Mouse (Mus musculus) brain, embryonic 18.5 days (tissue): ENCODE results near the gene Zfp93.

Source experiments
- DNase-seq: peaks from one replicate; pipeline ENCODE4 v3.0.0-alpha.2; 2012; ENCODE audit warnings: low read depth, low spot score

The Zfp93 gene

DNA sequence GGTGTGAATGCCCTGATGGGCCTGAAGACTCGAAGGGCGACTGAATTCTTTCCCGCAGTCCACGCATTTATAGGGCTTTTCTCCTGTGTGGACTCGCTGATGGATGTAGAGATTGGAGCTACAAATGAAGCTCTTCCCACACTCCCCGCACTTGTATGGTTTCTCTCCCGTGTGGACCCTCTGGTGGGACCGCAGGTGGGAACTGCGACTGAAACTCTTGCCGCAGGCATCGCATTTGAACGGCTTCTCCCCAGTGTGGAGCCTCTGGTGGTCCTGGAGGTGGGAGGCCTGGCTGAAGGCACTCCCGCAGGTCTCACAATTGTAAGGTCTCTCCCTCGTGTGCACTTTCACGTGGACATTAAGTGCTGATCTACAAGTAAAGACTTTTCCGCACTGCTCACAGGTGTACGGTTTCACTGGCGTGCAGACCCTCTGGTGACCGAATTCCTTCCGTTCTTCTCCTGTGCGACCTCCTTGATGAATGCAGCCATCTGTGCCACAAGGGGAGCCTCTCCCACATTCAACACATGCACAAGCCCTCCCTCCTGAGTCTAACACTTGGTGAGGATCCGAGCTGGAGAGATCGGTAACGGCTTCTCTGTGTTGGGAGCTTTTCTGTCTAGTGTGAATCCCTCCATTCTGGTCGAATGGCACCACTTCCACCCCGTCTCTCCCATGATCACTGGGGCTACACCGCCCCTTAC, 21.3 kb downstream of the Zfp93 start:
- no peak for DNase-seq

DNA sequence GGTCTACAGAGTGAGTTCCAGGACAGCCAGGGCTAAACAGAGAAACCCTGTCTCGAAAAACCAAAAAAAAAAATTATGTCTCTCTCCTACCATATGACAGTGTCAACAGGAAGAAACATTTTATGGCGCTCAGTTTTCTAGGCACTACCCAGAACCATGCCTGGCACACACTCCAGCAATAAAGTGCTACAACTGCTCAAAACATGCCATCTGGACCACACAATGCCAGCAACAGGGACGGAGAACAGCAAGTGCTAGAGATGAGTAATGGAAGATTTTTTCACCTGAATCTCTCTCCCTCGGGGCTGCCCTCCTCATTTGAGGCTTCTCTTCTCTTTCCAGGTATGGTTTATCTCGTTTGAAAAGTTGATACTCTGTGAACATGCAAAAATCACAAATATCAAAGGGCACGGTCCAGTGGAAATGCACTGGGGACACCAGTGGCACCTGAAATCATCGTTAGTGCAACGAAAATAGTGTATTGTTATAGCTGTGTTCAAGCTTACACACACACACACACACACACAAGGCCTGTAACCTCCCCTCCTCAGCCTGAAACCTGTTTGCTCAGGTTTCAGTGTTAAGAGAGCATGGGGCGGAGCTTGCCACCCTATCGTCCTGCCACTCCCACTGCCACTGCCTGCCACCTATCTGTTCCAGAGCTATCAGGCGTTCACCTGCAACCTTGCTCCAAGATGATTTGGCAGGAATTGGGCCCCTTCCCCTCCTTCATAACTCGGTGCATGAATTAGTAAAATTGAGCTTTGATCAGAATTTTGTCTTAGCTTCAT, 23.0 kb downstream of the Zfp93 start:
- no peak for DNase-seq

DNA sequence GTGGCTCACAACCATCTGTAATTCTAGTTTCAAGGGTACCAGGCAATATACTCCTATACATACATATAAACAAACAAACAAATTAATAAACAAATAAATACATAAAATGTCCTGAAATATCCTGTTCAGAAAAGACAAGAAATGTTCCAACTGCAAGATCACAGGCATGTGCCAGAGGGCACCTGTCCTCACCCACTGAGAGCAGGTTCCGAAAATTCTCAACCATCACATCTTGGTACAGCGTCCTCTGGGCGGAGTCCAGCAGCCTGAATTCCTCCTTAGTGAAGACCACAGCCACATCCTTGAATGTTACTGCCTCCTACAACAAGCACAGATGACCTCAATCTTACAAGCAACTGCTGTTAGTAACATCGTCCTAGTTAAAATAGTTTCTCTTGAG, 24.5 kb downstream of the Zfp93 start:
- DNase-seq: no peak

DNA sequence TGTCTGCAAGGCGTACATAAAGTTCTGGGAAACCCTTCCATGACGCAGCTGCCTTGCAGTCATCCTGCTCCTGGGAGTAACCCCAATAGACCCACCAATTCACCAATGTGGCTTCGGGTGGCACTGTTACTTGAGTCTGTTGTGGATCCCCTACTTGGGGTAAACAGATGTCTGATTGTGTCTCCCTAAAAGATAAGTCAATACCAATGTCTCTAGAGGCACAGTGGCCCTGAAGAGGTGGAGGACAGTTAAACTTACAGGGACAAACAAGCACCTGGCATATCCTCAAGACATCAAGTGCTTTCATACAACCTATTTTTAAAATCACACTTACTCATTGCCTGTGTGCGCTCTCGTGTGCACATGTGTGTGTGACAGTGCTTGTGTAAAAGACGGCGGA, 25.2 kb downstream of the Zfp93 start:
- no peak for DNase-seq

DNA sequence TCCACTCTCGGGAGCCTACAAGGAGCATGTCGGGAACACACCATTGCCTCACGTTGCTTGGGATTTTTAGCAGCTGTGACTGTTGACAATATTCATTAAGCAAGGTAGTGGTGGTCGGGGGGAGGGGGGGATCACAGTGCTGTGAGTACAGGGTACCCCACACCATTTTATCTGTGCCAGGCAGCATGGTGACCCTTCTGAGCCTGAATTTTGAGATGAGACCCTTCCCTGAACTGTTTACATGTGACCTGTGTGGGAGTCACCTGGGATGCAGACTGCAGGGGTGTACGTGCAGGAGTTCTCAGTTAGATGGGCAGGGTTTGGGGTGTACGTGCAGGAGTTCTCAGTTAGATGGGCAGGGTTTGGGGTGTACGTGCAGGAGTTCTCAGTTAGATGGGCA, 26.2 kb downstream of the Zfp93 start:
- no peak for DNase-seq

DNA sequence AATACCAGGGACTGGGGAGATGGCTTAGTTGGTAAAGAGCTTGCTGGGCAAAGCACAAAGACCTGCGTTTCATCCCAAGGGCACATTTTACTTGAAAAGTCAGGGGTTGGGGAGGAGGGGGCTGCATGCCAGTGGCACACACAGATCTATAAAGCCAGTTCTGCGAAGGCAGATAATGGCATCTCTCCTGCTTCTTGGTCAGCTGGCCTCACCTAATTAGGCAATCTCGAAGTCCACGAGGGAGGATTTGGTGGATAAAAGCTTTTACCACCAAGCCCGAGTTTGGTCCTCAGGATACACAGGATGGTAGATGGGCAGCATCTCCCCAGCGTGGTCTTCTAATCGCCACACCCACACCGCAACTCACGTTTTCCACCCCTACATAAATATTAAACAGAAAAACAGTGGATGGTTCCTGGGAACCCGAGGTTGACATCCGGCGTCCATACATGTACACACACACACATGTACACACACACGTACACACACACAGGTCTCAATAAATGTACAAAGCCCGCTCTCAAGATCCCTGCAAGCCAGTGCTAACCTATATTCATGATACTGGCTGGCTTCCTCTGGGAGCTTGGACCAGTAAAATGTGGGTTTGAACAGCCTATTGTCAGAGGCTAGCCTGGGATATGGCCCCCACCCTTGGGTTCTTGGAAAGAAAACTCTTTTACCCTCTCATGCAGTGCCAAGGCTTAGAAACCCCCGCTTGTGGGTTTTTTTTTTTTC, 27.3 kb downstream of the Zfp93 start:
- DNase-seq: no peak

DNA sequence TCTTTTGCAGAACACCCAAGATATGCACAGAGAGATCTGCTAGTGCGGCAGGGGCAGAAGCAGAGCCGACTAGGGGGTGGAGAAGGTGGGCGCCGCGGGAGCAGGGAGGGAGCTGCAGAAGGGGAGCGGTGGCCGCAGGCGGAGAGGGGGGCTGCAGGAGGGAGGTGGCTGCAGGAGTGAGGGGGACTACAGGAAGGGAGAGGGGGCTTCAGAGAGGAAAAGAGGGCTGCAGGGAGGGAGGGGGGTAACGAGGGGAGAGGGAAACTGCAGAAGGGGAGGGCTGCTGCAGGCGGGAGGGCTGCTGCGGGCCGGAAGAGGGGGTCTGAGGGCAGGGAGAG, 28.4 kb downstream of the Zfp93 start:
- DNase-seq: no peak

DNA sequence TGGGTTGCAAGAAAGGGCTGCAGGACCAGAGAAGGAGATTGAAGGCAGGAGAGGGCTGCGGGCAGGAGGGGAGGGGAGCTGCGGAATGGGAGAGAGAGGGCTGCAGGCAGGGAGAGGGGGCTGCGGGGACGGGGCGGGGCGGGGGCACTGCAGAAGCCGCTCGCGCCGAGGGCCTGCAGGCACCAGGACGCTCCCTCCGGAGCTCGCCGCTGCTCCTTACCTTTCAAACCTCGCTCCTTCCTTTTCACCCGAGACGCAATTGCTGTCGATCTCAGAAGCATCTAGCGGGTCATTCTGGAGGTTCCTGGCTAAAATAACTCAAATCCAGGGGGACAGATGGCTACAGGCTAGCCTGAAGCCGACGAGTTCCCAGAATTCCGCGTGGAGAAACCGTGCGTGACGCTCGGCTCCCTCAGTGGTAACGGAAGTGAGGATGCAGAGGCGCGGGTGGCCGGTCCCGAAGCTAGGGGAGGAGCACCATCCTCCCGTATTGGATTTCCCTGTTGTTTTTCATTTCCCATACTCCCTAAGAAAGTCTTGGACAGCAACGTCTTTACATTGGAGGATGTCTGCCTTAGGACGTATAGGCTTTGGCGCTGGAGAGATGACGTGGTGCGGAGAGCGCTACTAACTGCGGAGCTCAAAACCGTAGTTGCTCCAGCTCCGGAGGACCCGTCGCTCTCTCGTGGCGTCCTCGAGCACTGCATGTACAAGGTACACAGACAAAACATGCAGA, 28.9 kb downstream of the Zfp93 start:
- peak; percentile 88 for DNase-seq

DNA sequence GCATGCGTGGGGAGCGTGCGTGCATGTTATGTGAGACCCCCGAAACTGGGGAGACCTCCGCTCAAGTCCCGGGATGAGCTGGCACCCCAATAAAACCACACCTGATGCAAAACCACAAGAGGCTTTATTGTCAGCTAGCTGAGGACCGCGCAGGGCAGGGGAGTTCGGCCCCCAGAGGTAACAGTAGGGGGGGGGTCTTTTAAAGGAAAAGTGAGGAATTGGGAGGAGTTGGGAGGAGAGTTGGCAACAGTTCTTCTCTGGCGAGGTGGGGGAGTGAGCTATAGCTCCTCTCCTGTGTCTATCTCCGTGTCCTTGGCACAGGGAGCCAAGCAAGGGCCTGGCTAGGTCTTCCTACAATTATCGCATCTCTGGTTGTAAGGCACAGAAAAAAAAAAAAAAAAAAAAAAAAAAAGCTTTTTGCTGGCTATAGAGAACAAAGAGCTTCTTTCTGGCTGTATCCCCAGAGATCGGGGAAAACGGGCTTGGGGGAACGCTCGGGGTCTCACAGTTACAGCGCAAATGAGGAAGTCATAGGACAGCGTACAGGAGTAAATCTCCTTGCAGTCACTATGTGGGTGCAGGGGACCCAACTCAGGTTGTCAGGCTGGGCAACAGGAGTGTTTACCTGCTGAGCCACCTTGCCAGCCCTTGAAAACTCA, 29.7 kb downstream of the Zfp93 start:
- DNase-seq: no peak

DNA sequence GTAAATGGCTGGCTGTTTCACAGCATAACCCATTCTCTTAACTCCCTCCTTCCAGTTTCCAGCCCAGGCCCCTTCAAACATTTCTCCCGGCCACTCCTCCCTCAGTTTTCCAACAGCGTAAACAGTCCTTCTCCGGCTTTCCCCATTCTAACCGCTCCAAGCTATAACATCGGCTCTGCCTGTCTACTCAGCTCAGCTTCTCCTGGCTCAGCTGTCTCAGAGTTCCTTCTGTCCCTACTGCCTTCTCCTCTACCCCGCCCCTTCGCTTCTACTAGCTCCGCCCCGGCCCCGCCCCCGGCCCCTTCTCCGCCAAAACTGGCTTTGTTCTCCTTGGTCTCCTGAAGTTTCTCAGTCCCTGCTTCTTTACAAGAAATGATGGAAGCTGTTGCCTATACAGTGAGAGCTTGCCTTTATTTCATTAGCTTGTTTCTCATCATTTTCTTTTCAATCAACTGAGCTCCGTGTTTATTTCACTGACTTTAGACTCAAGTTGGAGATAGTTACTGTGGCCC, 30.6 kb downstream of the Zfp93 start, which contains the start of gene Zfp61:
TSS of gene Zfp61 (minus strand) at position 462 of the 512 bp plus-strand sequence.
- DNase-seq: no peak

DNA sequence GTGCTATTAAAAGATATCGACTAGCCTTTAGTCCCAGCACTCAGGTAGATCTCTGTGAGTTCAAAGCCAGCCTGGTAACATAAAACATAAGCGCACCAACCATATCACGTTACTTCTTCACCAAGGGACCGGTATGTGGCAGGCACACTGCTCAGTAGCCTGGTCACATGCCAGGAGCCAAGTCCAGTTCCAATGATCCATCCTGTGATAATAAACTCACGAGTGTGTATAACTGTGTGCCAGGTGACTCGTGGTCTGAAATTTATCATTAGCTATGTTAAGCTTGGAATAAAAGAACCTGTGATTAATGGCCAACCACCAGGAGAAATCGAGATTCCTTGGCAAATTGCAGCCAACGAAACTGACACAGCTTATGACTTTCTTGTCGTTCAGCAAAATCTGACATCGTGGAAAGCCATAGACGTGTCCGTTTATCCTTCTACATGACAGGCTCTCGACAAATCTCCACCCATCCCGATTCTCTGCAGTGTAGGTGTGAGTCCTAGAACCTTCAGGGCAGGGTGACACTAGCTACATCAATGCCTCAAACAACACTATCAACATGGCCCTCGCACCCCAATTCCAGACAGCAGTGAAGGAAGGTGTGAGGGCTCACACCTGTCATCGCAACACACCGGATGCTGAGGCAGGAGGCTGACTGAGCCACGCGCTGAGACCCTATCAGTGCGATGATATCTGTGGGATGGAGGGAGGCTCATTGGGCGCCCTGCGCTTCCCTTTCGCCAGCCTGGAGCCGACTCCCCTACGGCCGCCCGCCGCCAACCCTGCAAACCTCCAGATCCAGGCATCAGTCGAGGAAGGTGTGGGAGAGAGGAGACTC, 45.7 kb downstream of the Zfp93 start:
- no peak for DNase-seq

DNA sequence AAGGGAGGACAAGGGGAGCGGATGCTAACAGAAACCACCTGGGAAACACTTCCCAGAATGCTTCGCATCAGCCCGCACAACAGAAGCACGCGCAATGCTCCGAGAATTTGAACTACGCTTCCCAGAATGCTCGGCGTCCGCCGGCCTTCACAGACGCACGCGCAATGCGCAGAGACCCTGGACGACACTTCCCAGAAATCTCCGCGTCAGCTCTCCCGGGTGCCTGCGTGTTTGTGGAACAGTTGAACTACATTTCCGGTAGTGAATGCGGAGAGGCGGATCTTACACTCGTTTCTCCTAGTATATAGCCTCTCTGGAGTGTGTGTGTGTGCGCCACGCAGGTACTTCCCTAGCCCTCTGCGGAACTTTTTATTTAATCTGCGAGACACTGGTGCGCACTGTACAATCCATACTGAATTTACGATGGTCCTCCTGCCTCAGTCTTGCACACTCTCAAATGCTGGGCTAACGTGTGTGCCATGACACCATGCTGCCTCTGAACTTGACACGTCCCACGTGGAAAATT, 46.4 kb downstream of the Zfp93 start, which contains the start of gene Zfp94:
TSS of gene Zfp94 (minus strand) at position 100 of the 526 bp plus-strand sequence.
- peak; percentile 93 for DNase-seq

DNA sequence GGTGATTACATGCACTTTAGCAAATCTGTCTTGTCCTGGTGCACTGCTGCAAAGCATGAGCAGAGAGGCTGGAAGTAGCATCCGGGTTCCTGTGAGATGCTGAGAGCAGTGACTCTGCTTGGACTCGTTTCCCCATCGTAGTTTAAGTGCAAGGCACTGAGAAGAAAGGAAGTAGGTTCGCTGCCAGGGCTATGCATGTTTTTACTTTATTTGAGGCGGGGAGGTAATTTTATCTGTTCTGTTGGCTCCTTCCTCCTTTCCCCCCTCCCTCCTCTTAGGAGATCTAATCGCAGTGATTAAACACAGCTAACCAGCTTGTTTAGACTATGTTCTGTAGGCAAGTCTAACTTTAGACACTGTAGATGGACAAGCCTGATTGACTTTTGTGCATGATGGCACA, 48.7 kb downstream of the Zfp93 start:
- no peak for DNase-seq

DNA sequence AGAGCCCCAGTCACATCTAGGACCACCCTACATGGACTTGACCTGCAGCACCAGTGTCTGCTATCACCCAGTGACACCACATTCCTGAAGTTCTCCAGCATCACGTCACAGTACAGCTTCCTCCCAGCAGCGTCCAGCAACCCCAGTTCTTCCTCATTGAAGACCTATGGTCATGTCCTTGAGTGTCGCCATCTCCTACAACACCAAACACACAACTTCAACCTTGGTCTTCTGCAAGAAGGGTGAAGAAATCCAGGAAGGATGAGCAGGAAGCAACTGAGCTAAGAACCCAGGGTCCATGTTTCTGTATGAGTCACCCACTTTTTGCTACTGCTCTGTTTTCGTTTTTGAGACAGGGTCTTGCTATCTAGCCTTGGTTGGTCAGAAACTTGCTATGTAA, 52.4 kb downstream of the Zfp93 start:
- no peak for DNase-seq

DNA sequence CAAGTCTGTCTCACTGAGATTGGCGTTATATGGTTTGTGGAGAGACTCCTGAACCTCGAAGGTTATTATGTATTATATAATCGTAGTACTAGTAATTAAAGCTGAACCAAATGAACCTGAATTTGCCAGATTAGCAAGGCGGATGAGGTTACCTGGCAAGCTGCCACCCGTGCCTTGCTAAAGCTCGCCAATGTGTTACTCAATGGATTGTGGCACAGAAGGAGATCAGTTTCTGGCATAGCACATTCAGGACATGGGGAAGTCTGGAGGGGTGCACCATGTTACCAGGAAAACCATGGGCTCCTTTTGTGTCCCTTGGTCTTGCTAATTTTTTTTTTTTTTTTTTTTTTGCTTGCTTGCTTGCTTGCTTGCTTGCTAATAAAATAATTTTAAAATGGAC, 55.0 kb downstream of the Zfp93 start:
- DNase-seq: no peak

DNA sequence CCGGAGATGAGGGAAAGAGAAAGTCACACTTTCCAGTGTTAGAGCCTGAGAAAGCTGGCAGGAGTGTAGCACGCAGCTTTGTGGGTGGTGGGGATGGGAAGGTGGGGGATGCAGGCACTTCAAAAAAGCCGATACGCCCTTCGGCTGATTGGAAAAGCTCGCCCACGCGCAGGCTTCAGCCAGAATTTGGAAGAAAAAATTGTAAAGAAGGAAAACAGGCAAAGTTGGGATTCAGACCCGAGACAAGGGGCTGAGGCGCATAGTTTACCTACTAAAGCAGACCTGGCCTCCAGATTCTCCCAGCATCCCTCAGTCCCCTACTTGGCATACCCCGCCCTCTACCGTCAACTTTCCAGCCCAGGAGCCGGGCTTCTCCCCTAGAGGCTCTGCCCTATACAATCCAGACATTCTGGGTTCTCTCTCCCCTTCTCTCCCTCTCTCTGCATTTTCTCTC, 55.5 kb downstream of the Zfp93 start:
- DNase-seq: no peak

DNA sequence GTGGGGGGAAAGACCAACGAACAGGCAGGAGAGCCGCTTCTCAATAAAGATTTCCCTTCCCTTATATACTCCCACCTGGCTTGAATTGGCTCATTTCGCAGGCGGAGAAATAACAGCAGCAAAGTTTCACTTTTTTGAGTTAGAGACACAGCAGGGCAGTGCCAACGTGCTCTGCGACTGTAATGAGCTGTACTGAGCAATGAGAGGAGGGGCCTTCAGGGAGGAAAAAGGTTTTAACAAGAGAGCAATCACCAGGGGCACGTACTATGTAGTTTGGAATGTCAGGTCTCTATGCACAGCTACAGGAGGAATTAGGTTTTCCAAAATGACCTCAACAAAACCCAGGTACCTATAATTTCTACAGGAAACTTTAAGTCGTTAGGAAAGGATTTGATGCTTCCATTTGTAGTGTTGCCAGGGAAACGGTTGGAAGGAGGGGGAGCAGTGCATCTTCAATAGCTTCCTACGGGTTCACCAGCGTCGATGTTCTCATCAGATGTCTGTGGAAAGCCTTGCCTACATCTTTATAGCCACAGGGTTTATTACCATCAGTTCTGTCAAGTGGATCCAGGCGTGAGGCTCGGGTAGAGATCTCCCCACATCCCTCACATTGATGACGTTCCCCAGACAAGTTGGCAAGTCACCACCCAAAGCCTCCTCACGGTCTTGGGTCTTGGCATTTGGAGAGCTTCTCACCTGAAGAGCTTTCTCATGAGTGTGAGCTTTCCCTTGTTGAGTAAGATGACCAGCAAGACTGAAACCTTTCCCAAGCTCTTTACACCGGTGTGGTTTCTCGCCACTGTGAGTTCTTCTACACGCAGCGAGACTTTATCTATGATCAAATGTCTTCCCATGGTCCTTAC, 56.3 kb downstream of the Zfp93 start:
- no peak for DNase-seq
